1 mouse cellular context compared by ENCODE assay signal in the genomic region with DNA sequence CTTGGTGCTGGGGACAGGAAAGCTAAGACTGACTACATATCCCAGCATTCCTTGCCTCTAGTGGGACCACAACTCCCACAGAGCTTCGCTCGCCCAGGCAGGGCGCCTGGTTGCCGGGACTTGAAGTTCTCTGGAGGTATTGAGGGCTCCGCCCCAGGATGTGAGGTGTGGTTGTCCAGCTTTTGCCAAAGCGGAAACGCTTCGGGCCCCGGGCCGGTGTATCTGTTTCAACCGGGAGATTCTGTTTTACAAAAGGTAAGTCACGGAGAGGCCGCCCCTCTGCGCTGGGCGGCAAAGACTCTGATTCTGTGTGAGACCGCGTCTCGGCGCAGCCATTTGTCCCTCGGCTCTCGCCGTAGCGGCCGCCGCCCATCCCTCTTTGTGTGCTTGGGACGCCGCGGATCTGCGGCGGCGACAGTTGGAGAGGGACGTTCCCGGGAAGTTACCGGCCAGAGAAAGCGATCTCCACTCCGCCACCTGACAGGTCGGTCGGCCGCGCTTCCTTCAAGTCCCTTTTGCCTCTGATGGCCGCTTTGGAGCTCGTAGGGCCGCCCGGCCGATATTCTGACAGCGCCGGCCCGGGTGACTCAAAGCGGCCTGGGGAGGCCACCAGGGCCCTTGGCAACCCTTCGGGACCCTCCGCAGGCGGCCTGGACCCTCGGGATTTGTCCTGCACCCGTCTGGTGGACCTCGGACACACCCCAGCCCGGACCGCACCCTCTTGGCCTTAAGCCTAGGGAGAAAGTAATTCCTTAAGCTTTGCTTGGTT.
A peak's percentile ranks its signal among the peaks of the same experiment; 100 is the strongest.
TF ChIP-seq lines count a peak whose summit lies in the region.

Dync1i2 (plus strand) TSS at position 116 of the 769 bp plus-strand sequence.

TF ChIP-seq in CH12.LX, 34 proteins besides CTCF, POLR2A, EP300 and RAD21 (continued from another document):
- TF ChIP-seq GABPA (IDR thresholded peaks at IDR 0.05; ENCODE audit: insufficient replicate concordance, low read depth, low read length), result peak; percentile 94; the same call in 1 of the 2 replicates
- TF ChIP-seq ZMIZ1 (IDR thresholded peaks at IDR 0.05; ENCODE audit: low read depth, low read length), result no peak
- peak; percentile 50; the same call in 1 of the 2 replicates for TF ChIP-seq POLR2AphosphoS2 (IDR thresholded peaks at IDR 0.05; ENCODE audit: low read depth, low read length)
- peak; percentile 86 for TF ChIP-seq ELF1 (IDR thresholded peaks at IDR 0.05; ENCODE audit: low read depth, low read length)
- TF ChIP-seq E2F4 (IDR thresholded peaks at IDR 0.05; ENCODE audit: insufficient replicate concordance, low read depth, low read length), result 0 out of 2 replicates have a peak, but pooled peaks have one; percentile 28
- no peak for TF ChIP-seq ZNF384 (IDR thresholded peaks at IDR 0.05; ENCODE audit: low read depth, low read length)
- TF ChIP-seq HCFC1 (IDR thresholded peaks at IDR 0.05; ENCODE audit: low read depth, low read length), result peak; percentile 100
- no peak for TF ChIP-seq ETS1 (conservative IDR thresholded peaks at IDR 0.05; ENCODE audit: low read depth, low read length)
- peak; percentile 87 for TF ChIP-seq MYC (IDR thresholded peaks at IDR 0.05; ENCODE audit: low read depth, low read length)
- TF ChIP-seq CHD1 (IDR thresholded peaks at IDR 0.05; ENCODE audit: low read depth, low read length), result no peak
- no peak for TF ChIP-seq USF1 (IDR thresholded peaks at IDR 0.05; ENCODE audit: low read depth, low read length)
- TF ChIP-seq CHD2 (IDR thresholded peaks at IDR 0.05; ENCODE audit: low read length), result peak; percentile 77
- TF ChIP-seq KAT2A (IDR thresholded peaks at IDR 0.05; ENCODE audit: insufficient replicate concordance, low read length), result peak; percentile 100
- no peak for TF ChIP-seq MAX (IDR thresholded peaks at IDR 0.05; ENCODE audit: low read length)
- 0 out of 2 replicates have a peak, but pooled peaks have one; percentile 44 for TF ChIP-seq NELFE (IDR thresholded peaks at IDR 0.05; ENCODE audit: low read depth, low read length)
